Mouse (Mus musculus): Measurements from ENCODE around the gene St6galnac3. TPM values are rescaled to one million over a fixed set of nuclear protein-coding genes. Genes with fewer than 3 reads are reported as not detected.

The St6galnac3 gene
- polyA plus RNA-seq, 1 experiment from 2014 or later, result 34.9 TPM

GRCm38 (mm10) chr3:153723467-153724079, 1.4 kb downstream of the St6galnac3 start:
- Histone ChIP-seq H3K4me2 (ENCODE audit: low read depth, low read length) (peak overlapping the region; percentile 93), H3K27ac (ENCODE audit: low read length) (no peak overlapping the region), H3K4me1 (ENCODE audit: control insufficient read depth, insufficient read depth, low read length) (peaks cover 21% of the 10 kb centered on the region), H3K9ac (ENCODE audit: low read length) (peak overlapping the region; percentile 82; the same call in 1 of the 2 replicates), H3K9me3 (replicated peaks; ENCODE audit: control insufficient read depth, low read length) (no peaks in the 10 kb centered on the region), H3K36me3 (ENCODE audit: control insufficient read depth, insufficient read depth, low read length) (no peaks in the 10 kb centered on the region), H3K27me3 (ENCODE audit: control insufficient read depth, insufficient read depth, low read length) (no peaks in the 10 kb centered on the region), H3K4me3 (replicated peaks; ENCODE audit: low read length) (peak overlapping the region; percentile 80)
- 68% methylated on average over 9 of the region's 9 CpGs for WGBS
- ATAC-seq (ENCODE audit: insufficient read depth, low FRiP score), result no peak

- no peaks in the 10 kb centered on the region for H3K9me3 ChIP-seq (replicated peaks; ENCODE audit: control insufficient read depth, low read length)
- H3K27me3 ChIP-seq (ENCODE audit: control insufficient read depth, insufficient read depth, low read length), result no peaks in the 10 kb centered on the region
- H3K9ac ChIP-seq (ENCODE audit: low read length), result no peak overlapping the region
- no peak overlapping the region for H3K4me3 ChIP-seq (replicated peaks; ENCODE audit: low read length)
- ATAC-seq (ENCODE audit: insufficient read depth, low FRiP score), result no peak
- H3K4me1 ChIP-seq (ENCODE audit: control insufficient read depth, insufficient read depth, low read length), result peaks cover 23% of the 10 kb centered on the region
- WGBS, result 77% methylated on average over 16 of the region's 16 CpGs
- no peaks in the 10 kb centered on the region for H3K36me3 ChIP-seq (ENCODE audit: control insufficient read depth, insufficient read depth, low read length)
- no peak overlapping the region for H3K27ac ChIP-seq (ENCODE audit: low read length)
- no peak overlapping the region for H3K4me2 ChIP-seq (ENCODE audit: low read depth, low read length)
Observed at GRCm38 (mm10) chr3:153721525-153721924, 3.4 kb downstream of the St6galnac3 start.

- Histone ChIP-seq H3K9me3 (replicated peaks; ENCODE audit: control insufficient read depth, low read length) (no peaks in the 10 kb centered on the region), H3K4me3 (replicated peaks; ENCODE audit: low read length) (no peak overlapping the region), H3K4me2 (ENCODE audit: low read depth, low read length) (no peak overlapping the region), H3K9ac (ENCODE audit: low read length) (no peak overlapping the region), H3K36me3 (ENCODE audit: control insufficient read depth, insufficient read depth, low read length) (no peaks in the 10 kb centered on the region), H3K4me1 (ENCODE audit: control insufficient read depth, insufficient read depth, low read length) (peaks cover 24% of the 10 kb centered on the region), H3K27ac (ENCODE audit: low read length) (no peak overlapping the region), H3K27me3 (ENCODE audit: control insufficient read depth, insufficient read depth, low read length) (no peaks in the 10 kb centered on the region)
- 69% methylated on average over 4 of the region's 4 CpGs for WGBS
- ATAC-seq (ENCODE audit: insufficient read depth, low FRiP score), result no peak
Observed at GRCm38 (mm10) chr3:153720922-153721321, 4.1 kb downstream of the St6galnac3 start.

GRCm38 (mm10) chr3:153720296-153720695, 4.7 kb downstream of the St6galnac3 start:
- Histone ChIP-seq H3K9ac (ENCODE audit: low read length) (no peak overlapping the region), H3K27ac (ENCODE audit: low read length) (peak overlapping the region; percentile 40), H3K27me3 (ENCODE audit: control insufficient read depth, insufficient read depth, low read length) (no peaks in the 10 kb centered on the region), H3K4me3 (replicated peaks; ENCODE audit: low read length) (no peak overlapping the region), H3K4me2 (ENCODE audit: low read depth, low read length) (no peak overlapping the region), H3K36me3 (ENCODE audit: control insufficient read depth, insufficient read depth, low read length) (no peaks in the 10 kb centered on the region), H3K9me3 (replicated peaks; ENCODE audit: control insufficient read depth, low read length) (no peaks in the 10 kb centered on the region), H3K4me1 (ENCODE audit: control insufficient read depth, insufficient read depth, low read length) (peaks cover 30% of the 10 kb centered on the region)
- WGBS, result 36% methylated on average over 3 of the region's 3 CpGs
- ATAC-seq (ENCODE audit: insufficient read depth, low FRiP score), result no peak

GRCm38 (mm10) chr3:153719256-153719970, 5.6 kb downstream of the St6galnac3 start:
- Histone ChIP-seq H3K27ac (ENCODE audit: low read length) (peak overlapping the region; percentile 52), H3K9ac (ENCODE audit: low read length) (no peak overlapping the region), H3K36me3 (ENCODE audit: control insufficient read depth, insufficient read depth, low read length) (no peaks in the 10 kb centered on the region), H3K9me3 (replicated peaks; ENCODE audit: control insufficient read depth, low read length) (no peaks in the 10 kb centered on the region), H3K4me3 (replicated peaks; ENCODE audit: low read length) (no peak overlapping the region), H3K4me1 (ENCODE audit: control insufficient read depth, insufficient read depth, low read length) (peaks cover 35% of the 10 kb centered on the region), H3K27me3 (ENCODE audit: control insufficient read depth, insufficient read depth, low read length) (no peaks in the 10 kb centered on the region), H3K4me2 (ENCODE audit: low read depth, low read length) (no peak overlapping the region)
- WGBS, result 59% methylated on average over 9 of the region's 9 CpGs
- ATAC-seq (ENCODE audit: insufficient read depth, low FRiP score), result peak; percentile 43

GRCm38 (mm10) chr3:153718724-153719123, 6.2 kb downstream of the St6galnac3 start:
- H3K27ac ChIP-seq (ENCODE audit: low read length), result no peak overlapping the region
- WGBS, result 71% methylated on average over 8 of the region's 8 CpGs
- H3K4me3 ChIP-seq (replicated peaks; ENCODE audit: low read length), result no peak overlapping the region
- no peak overlapping the region for H3K9ac ChIP-seq (ENCODE audit: low read length)
- ATAC-seq (ENCODE audit: insufficient read depth, low FRiP score), result no peak
- peaks cover 4% of the 10 kb centered on the region; the same call in 1 of the 2 replicates for H3K9me3 ChIP-seq (replicated peaks; ENCODE audit: control insufficient read depth, low read length)
- no peaks in the 10 kb centered on the region for H3K36me3 ChIP-seq (ENCODE audit: control insufficient read depth, insufficient read depth, low read length)
- no peak overlapping the region for H3K4me2 ChIP-seq (ENCODE audit: low read depth, low read length)
- no peaks in the 10 kb centered on the region for H3K27me3 ChIP-seq (ENCODE audit: control insufficient read depth, insufficient read depth, low read length)
- peaks cover 29% of the 10 kb centered on the region for H3K4me1 ChIP-seq (ENCODE audit: control insufficient read depth, insufficient read depth, low read length)

GRCm38 (mm10) chr3:153717742-153718141, 7.2 kb downstream of the St6galnac3 start:
- ATAC-seq (ENCODE audit: insufficient read depth, low FRiP score), result no peak
- H3K9me3 ChIP-seq (replicated peaks; ENCODE audit: control insufficient read depth, low read length), result peaks cover 5% of the 10 kb centered on the region; the same call in 1 of the 2 replicates
- no peaks in the 10 kb centered on the region for H3K36me3 ChIP-seq (ENCODE audit: control insufficient read depth, insufficient read depth, low read length)
- H3K27me3 ChIP-seq (ENCODE audit: control insufficient read depth, insufficient read depth, low read length), result no peaks in the 10 kb centered on the region
- H3K4me2 ChIP-seq (ENCODE audit: low read depth, low read length), result no peak overlapping the region
- no peak overlapping the region for H3K27ac ChIP-seq (ENCODE audit: low read length)
- peaks cover 29% of the 10 kb centered on the region for H3K4me1 ChIP-seq (ENCODE audit: control insufficient read depth, insufficient read depth, low read length)
- no peak overlapping the region for H3K4me3 ChIP-seq (replicated peaks; ENCODE audit: low read length)
- WGBS, result 83% methylated on average over 7 of the region's 7 CpGs
- H3K9ac ChIP-seq (ENCODE audit: low read length), result no peak overlapping the region

- H3K27ac ChIP-seq (ENCODE audit: low read length), result no peak overlapping the region
- ATAC-seq (ENCODE audit: insufficient read depth, low FRiP score), result no peak
Observed at GRCm38 (mm10) chr3:153715646-153716045, 9.3 kb downstream of the St6galnac3 start.

GRCm38 (mm10) chr3:153710545-153710944, 14.4 kb downstream of the St6galnac3 start:
- no peak overlapping the region for H3K27ac ChIP-seq (ENCODE audit: low read length)
- H3K4me2 ChIP-seq (ENCODE audit: low read depth, low read length), result no peak overlapping the region
- peaks cover 5% of the 10 kb centered on the region; the same call in 1 of the 2 replicates for H3K9me3 ChIP-seq (replicated peaks; ENCODE audit: control insufficient read depth, low read length)
- H3K36me3 ChIP-seq (ENCODE audit: control insufficient read depth, insufficient read depth, low read length), result no peaks in the 10 kb centered on the region
- peaks cover 8% of the 10 kb centered on the region; the same call in 1 of the 2 replicates for H3K4me1 ChIP-seq (ENCODE audit: control insufficient read depth, insufficient read depth, low read length)
- no peaks in the 10 kb centered on the region for H3K27me3 ChIP-seq (ENCODE audit: control insufficient read depth, insufficient read depth, low read length)
- ATAC-seq (ENCODE audit: insufficient read depth, low FRiP score), result no peak
- no peak overlapping the region for H3K4me3 ChIP-seq (replicated peaks; ENCODE audit: low read length)
- no peak overlapping the region for H3K9ac ChIP-seq (ENCODE audit: low read length)
- 33% methylated on average over 1 of the region's 1 CpGs for WGBS

More at GRCm38 (mm10) chr3:153715646-153716045, 9.3 kb downstream of the St6galnac3 start:
- no peaks in the 10 kb centered on the region for H3K27me3 ChIP-seq (ENCODE audit: control insufficient read depth, insufficient read depth, low read length)
- H3K4me1 ChIP-seq (ENCODE audit: control insufficient read depth, insufficient read depth, low read length), result peaks cover 25% of the 10 kb centered on the region
- peaks cover 5% of the 10 kb centered on the region; the same call in 1 of the 2 replicates for H3K9me3 ChIP-seq (replicated peaks; ENCODE audit: control insufficient read depth, low read length)
- 47% methylated on average over 7 of the region's 7 CpGs for WGBS
- no peak overlapping the region for H3K4me3 ChIP-seq (replicated peaks; ENCODE audit: low read length)
- no peak overlapping the region for H3K9ac ChIP-seq (ENCODE audit: low read length)
- H3K4me2 ChIP-seq (ENCODE audit: low read depth, low read length), result no peak overlapping the region
- no peaks in the 10 kb centered on the region for H3K36me3 ChIP-seq (ENCODE audit: control insufficient read depth, insufficient read depth, low read length)
